Mouse (Mus musculus): ENCODE results near the gene Tmem98. TPM values are rescaled to one million over a fixed set of nuclear protein-coding genes. Genes with fewer than 3 reads are reported as not detected.

Tmem98 gene
- polyA plus RNA-seq, 1 experiment from 2014 or later = 124 TPM

DNA sequence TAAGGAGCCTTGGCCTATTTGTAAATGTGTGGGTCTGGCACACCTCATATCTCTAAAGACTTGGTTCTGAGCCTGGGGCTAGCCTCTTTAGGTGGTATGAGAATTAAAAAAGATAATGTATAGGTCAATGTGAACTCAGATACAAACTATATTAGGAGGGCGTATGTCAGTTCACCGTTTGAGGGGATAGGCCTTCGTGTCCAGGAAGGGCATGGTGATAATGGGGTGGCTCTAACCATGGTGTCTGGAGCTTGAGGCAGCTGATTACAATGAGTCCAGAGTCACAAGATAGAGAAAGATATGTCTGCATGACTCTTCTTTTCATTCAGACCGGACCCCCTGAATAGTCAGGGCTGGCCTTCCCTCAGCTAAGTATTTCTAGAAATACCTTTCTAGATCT, 15.7 kb upstream of the Tmem98 start:
- Histone ChIP-seq H3K27ac (no peak overlapping the region), H3K9ac (no peak overlapping the region), H3K4me1 (no peaks in the 10 kb centered on the region), H3K4me2 (replicated peaks) (no peak overlapping the region), H3K27me3 (no peaks in the 10 kb centered on the region), H3K4me3 (no peak overlapping the region), H3K9me3 (no peaks in the 10 kb centered on the region), H3K36me3 (no peaks in the 10 kb centered on the region)
- 91% methylated on average over 4 of the region's 4 CpGs for WGBS
- ATAC-seq (ENCODE audit: insufficient number of reproducible peaks, insufficient read depth, low FRiP score, low TSS enrichment) = no peak

DNA sequence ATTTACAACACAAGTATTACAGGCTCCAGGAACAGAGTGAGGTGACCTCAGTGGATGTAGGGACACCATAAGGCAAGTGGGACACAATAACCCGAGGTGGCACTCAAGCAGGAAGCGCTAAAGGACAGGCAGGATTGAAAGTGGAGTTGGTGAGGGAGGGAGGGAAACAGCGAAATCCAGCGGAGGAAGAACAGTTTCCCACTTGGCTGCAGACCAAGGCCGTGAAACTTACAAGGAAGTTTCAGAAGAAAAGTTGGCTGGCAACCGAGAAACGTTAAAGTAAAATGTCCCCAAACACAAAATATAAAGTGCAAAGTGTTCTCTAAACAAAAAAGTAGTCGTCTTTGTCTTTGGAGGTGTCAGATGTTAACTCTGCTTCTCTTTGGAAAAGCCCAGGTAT, 14.5 kb upstream of the Tmem98 start:
- H3K9me3 ChIP-seq = no peaks in the 10 kb centered on the region
- no peak overlapping the region for H3K4me2 ChIP-seq (replicated peaks)
- H3K9ac ChIP-seq = no peak overlapping the region
- WGBS = 84% methylated on average over 8 of the region's 8 CpGs
- H3K36me3 ChIP-seq = no peaks in the 10 kb centered on the region
- no peak for ATAC-seq (ENCODE audit: insufficient number of reproducible peaks, insufficient read depth, low FRiP score, low TSS enrichment)
- H3K4me3 ChIP-seq = no peak overlapping the region
- H3K27ac ChIP-seq = no peak overlapping the region
- H3K4me1 ChIP-seq = no peaks in the 10 kb centered on the region
- H3K27me3 ChIP-seq = no peaks in the 10 kb centered on the region

DNA sequence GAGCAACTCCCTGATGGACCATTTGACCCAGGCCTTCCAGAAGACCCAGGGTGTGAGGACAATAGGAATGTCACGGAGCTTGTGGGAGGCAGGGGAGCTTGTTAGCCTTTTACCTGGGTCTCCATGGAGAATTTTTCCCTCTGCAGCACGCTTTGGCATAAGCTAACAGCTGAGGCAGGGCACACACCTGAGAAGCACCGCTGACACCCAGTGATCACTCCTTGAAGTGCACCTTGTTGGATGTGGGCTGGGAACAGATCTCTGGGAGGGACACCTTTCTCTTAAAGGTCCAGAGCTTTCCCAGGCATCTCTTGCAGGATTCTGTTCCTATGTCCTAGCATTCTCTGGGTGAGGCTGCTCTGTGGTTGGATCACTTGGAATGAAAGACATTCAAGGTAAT, 10.0 kb upstream of the Tmem98 start:
- no peaks in the 10 kb centered on the region for H3K9me3 ChIP-seq
- H3K4me2 ChIP-seq (replicated peaks) = no peak overlapping the region
- no peaks in the 10 kb centered on the region for H3K4me1 ChIP-seq
- 34% methylated on average over 3 of the region's 3 CpGs for WGBS
- H3K36me3 ChIP-seq = no peaks in the 10 kb centered on the region
- H3K9ac ChIP-seq = no peak overlapping the region
- H3K4me3 ChIP-seq = no peak overlapping the region
- H3K27ac ChIP-seq = no peak overlapping the region
- no peaks in the 10 kb centered on the region for H3K27me3 ChIP-seq
- ATAC-seq (ENCODE audit: insufficient number of reproducible peaks, insufficient read depth, low FRiP score, low TSS enrichment) = no peak

DNA sequence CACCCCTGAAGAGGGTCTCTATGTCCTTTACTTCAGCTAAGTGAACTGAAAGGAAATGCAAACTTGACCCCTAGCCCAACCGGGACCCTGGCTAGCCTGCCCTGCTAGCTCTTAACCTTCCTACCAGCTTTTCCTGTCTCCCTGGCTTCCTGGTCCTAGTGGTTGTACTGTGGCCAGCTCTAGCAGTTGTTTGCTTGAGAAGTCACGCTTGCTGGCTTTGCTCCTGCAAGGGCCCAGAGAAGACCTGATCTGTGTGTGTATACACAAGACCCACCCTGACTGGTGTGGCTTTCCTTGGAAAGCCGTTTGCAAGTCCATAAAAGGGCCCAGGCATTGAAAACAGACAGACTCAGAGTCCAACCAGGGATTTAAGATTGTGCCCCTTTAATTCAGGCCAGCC, 7.3 kb upstream of the Tmem98 start:
- Histone ChIP-seq H3K9me3 (no peaks in the 10 kb centered on the region), H3K4me3 (no peak overlapping the region), H3K9ac (no peak overlapping the region), H3K27ac (no peak overlapping the region), H3K36me3 (no peaks in the 10 kb centered on the region), H3K4me1 (no peaks in the 10 kb centered on the region), H3K27me3 (no peaks in the 10 kb centered on the region), H3K4me2 (replicated peaks) (no peak overlapping the region)
- WGBS = 52% methylated on average over 3 of the region's 3 CpGs
- ATAC-seq (ENCODE audit: insufficient number of reproducible peaks, insufficient read depth, low FRiP score, low TSS enrichment) = no peak

DNA sequence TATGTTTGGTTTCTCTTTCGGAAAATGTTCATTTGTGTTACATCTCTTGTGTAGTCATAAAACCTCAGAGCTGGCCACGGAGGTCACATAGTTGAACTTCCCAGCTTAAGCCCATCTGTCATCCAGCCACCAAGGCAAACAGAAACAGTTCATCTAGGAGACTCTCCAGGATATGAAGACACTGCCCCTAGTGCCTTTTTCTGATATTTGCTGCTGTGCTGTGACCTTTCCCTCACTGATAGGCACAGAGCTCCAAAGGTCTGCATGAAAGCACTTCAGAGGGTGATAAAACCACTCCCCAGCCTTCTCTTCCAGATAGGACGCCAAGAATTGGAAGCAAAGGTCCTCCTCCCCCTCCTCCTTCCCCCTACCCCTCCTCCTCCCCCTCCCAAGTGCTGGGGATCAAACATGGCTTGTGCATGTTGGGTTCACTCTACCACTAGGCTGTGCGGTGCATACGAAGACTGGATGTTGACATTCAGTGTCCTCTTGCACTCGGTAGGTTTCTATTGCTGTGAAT, 1.4 kb upstream of the Tmem98 start:
- 64% methylated on average over 6 of the region's 6 CpGs for WGBS
- ATAC-seq (ENCODE audit: insufficient number of reproducible peaks, insufficient read depth, low FRiP score, low TSS enrichment) = no peak
- no peak overlapping the region for H3K27ac ChIP-seq
- no peaks in the 10 kb centered on the region for H3K9me3 ChIP-seq
- H3K36me3 ChIP-seq = peaks cover 12% of the 10 kb centered on the region
- H3K27me3 ChIP-seq = no peaks in the 10 kb centered on the region
- H3K4me3 ChIP-seq = no peak overlapping the region
- no peak overlapping the region for H3K4me2 ChIP-seq (replicated peaks)
- H3K9ac ChIP-seq = no peak overlapping the region
- H3K4me1 ChIP-seq = peaks cover 24% of the 10 kb centered on the region

DNA sequence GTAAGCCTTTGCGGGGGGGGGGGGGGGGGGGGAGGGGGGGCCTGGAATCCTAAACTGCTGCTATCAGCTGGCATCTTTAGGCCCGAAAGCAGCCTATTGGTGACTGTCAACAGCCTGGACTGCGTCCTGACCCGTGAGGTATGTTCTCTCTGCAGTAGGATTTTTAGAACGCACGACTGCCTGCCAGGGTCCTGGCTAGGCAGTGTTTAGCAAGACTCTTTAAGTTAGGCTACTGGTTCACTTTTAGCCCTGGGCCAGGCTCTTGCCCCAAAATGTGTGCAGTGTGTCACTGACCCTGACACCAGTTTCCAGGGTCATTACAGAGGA, 346 bp upstream of the Tmem98 start:
- Histone ChIP-seq H3K9me3 (no peaks in the 10 kb centered on the region), H3K36me3 (peaks cover 20% of the 10 kb centered on the region), H3K9ac (peak overlapping the region; percentile 94), H3K4me3 (peak overlapping the region; percentile 62), H3K27ac (peak overlapping the region; percentile 94), H3K4me2 (replicated peaks) (peak overlapping the region; percentile 84), H3K27me3 (no peaks in the 10 kb centered on the region), H3K4me1 (peaks cover 24% of the 10 kb centered on the region)
- ATAC-seq (ENCODE audit: insufficient number of reproducible peaks, insufficient read depth, low FRiP score, low TSS enrichment) = 0 out of 2 replicates have a peak, but pooled peaks have one; percentile 53
- 17% methylated on average over 5 of the region's 6 CpGs for WGBS

DNA sequence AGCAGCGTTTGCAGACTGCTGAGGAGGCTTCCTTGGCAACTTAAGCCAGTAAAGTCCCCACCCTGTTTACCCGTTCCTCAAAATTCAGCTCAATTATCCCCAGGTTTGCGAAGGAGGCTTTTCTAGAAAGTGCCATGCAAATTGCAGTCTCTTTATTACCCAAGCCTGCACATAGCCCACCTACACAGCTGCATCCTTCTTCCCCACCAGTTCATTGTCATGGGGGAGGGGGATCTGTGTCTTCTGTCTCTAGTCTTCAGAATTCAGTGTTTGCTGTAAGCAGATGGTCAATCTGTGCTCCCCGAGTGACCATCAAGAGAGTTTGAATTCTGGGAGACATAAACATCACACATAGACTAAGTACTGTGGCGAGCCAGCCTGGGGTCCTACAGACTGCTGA, 1.2 kb downstream of the Tmem98 start:
- Histone ChIP-seq H3K4me1 (peaks cover 24% of the 10 kb centered on the region), H3K27ac (peak overlapping the region; percentile 94; the same call in 1 of the 2 replicates), H3K27me3 (no peaks in the 10 kb centered on the region), H3K9me3 (no peaks in the 10 kb centered on the region), H3K4me3 (peak overlapping the region; percentile 62), H3K9ac (peak overlapping the region; percentile 94), H3K36me3 (peaks cover 34% of the 10 kb centered on the region), H3K4me2 (replicated peaks) (peak overlapping the region; percentile 84)
- no peak for ATAC-seq (ENCODE audit: insufficient number of reproducible peaks, insufficient read depth, low FRiP score, low TSS enrichment)
- WGBS = 20% methylated on average over 5 of the region's 5 CpGs

DNA sequence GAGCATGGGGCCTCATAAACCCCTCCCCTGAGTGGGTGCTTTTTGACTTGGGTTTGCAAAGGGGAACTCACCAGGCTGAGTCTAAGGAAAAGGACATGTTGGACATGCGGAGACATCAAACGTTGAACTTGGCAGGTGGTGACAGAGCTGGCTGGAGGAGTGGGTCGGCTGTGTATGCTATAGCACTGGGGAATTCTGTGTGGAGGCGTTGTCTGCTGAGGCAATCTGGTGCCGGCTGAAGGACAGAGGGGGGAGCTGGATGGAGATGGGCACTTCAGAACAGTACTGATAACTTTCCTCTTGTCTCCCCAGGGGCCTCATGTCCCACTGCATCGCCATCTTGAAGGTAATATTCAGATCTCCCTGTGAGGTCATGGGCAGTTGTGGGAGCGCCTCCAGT, 5.4 kb downstream of the Tmem98 start:
- WGBS = 84% methylated on average over 7 of the region's 7 CpGs
- no peak for ATAC-seq (ENCODE audit: insufficient number of reproducible peaks, insufficient read depth, low FRiP score, low TSS enrichment)

DNA sequence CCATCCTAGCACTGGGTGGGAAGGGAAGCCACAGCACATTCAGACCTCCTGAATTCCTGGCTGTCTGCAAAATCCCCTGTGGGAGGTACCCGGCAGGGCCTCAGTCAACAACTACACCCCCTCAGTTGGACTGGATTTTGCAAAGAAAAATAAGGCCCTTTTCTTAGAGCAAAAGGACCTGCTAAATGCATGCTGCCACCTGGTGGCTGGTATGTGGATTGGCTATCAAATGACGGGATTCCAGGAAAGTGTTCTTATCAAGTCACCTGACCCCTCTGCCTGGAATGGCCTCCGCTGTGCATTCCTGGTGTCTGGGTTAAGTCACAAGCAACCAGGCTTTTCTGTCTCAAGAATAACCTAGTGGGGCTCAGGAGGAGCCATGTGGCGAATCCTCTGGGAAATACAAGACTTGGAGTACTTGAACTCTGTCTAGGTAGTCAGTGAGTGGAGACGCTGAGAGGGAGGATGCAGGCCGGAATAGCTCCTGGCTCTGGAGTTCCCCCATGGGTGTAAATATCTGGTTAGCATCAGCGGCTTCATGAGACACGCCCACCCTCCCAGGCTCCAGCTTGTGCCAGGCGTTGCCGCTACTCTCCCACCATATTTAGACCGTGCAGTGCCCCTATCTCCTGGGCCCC, 8.2 kb downstream of the Tmem98 start:
- Histone ChIP-seq H3K27me3 (no peaks in the 10 kb centered on the region), H3K4me1 (peaks cover 12% of the 10 kb centered on the region), H3K4me3 (no peak overlapping the region), H3K4me2 (replicated peaks) (no peak overlapping the region; the same call in 1 of the 2 replicates), H3K36me3 (peaks cover 65% of the 10 kb centered on the region), H3K27ac (peak overlapping the region; percentile 74), H3K9me3 (no peaks in the 10 kb centered on the region), H3K9ac (no peak overlapping the region)
- peak; percentile 72 for ATAC-seq (ENCODE audit: insufficient number of reproducible peaks, insufficient read depth, low FRiP score, low TSS enrichment)
- WGBS = 37% methylated on average over 11 of the region's 11 CpGs

More for the DNA sequence above, 5.4 kb downstream of the Tmem98 start:
- Histone ChIP-seq H3K4me1 (peaks cover 28% of the 10 kb centered on the region), H3K27me3 (no peaks in the 10 kb centered on the region), H3K4me2 (replicated peaks) (no peak overlapping the region), H3K4me3 (no peak overlapping the region), H3K9ac (no peak overlapping the region), H3K9me3 (no peaks in the 10 kb centered on the region), H3K36me3 (peaks cover 57% of the 10 kb centered on the region), H3K27ac (no peak overlapping the region)

DNA sequence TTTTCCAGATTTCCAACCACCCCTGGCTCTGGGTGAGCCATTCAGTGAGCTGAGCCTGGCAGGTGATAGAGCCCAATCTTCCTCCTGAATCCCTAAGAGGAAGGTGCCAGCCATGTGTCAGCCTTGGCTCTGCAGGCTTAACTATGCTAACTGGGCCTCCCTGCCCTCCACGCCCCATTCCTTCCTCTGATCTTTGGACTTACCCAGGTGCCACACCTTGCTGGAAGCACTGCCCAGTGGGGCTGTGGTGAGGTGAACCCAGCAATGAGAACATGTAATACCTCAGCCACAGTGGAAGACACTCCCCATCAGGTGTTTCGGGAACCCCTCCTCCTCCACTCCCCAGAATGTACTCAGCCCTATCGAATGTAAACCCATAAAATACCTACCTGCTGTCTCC, 10.1 kb downstream of the Tmem98 start:
- peaks cover 12% of the 10 kb centered on the region for H3K4me1 ChIP-seq
- no peak for ATAC-seq (ENCODE audit: insufficient number of reproducible peaks, insufficient read depth, low FRiP score, low TSS enrichment)
- H3K9ac ChIP-seq = no peak overlapping the region
- H3K4me3 ChIP-seq = no peak overlapping the region
- no peaks in the 10 kb centered on the region for H3K9me3 ChIP-seq
- peaks cover 60% of the 10 kb centered on the region for H3K36me3 ChIP-seq
- WGBS = 83% methylated on average over 3 of the region's 3 CpGs
- H3K4me2 ChIP-seq (replicated peaks) = no peak overlapping the region
- H3K27me3 ChIP-seq = no peaks in the 10 kb centered on the region
- H3K27ac ChIP-seq = no peak overlapping the region

DNA sequence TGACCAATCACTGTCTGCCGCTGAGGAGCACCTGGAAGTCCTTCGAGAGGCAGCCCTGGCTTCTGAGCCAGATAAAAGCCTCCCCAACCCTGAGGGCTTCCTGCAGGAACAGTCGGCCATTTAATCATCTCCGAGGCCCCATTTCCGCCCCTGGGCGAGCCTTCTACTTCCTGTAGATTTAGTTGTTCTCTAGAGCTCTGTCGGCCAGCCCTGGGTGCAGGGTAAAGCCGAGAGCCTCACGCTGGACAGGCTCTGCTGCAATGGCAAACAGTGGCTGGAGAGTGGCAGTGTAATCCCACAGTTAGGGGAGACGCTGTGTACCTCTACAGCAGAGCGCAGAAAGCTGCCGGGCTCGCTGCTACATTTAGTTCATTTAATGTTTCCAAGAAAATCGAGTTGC, 11.3 kb downstream of the Tmem98 start:
- no peaks in the 10 kb centered on the region for H3K9me3 ChIP-seq
- H3K27me3 ChIP-seq = no peaks in the 10 kb centered on the region
- H3K4me3 ChIP-seq = no peak overlapping the region
- no peak overlapping the region for H3K9ac ChIP-seq
- peaks cover 12% of the 10 kb centered on the region for H3K4me1 ChIP-seq
- WGBS = 36% methylated on average over 14 of the region's 14 CpGs
- H3K27ac ChIP-seq = no peak overlapping the region
- ATAC-seq (ENCODE audit: insufficient number of reproducible peaks, insufficient read depth, low FRiP score, low TSS enrichment) = no peak
- H3K4me2 ChIP-seq (replicated peaks) = no peak overlapping the region
- peaks cover 48% of the 10 kb centered on the region for H3K36me3 ChIP-seq

DNA sequence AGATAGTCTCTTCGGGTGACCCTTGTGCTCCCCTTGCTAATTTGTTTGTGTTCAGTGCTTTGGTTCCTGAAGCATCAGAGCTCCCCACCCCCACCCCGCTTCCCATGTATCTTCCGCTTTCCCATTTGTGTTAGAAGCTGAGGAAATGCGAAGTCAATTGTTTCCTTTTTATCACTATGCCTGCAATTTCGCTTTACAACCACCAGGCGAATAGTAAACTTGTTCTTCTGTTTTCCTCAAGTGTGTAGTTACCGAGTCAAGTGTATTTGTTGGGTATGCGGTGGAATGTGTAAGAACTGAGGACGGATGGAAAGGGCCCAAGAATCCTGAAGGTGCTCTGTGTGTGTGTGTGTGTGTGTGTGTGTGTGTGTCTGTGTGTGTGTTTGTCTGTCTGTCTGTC, 11.8 kb downstream of the Tmem98 start:
- 80% methylated on average over 9 of the region's 9 CpGs for WGBS
- no peak overlapping the region for H3K9ac ChIP-seq
- H3K4me3 ChIP-seq = no peak overlapping the region
- peaks cover 43% of the 10 kb centered on the region for H3K36me3 ChIP-seq
- no peak for ATAC-seq (ENCODE audit: insufficient number of reproducible peaks, insufficient read depth, low FRiP score, low TSS enrichment)
- no peak overlapping the region for H3K27ac ChIP-seq
- no peaks in the 10 kb centered on the region for H3K27me3 ChIP-seq
- no peaks in the 10 kb centered on the region for H3K9me3 ChIP-seq
- peaks cover 12% of the 10 kb centered on the region for H3K4me1 ChIP-seq
- H3K4me2 ChIP-seq (replicated peaks) = no peak overlapping the region
